ENCODE assay signal across 21 mouse cellular contexts in genomic region chr10:95213820-95214219, GRCm38 (mm10).
DNase-seq lines count a peak whose midpoint lies in the region; ATAC-seq lines count a peak whose summit lies in the region.
"Had no signal": no experiment of that assay in that cellular context is flagged by ENCODE, and none has a peak within 500 bp of the region (broad histone marks: within the 10 kb centered on the region; RNA-seq: fewer than 3 reads in every experiment).

No protein-coding gene starts in this region.

- peak; percentile 48 for DNase-seq in gastrocnemius, postnatal 25 days
- DNase-seq in gastrocnemius, adult 8-10 months (ENCODE audit: low spot score in 2 of 2), result no peak
- DNase-seq in heart, adult 9 months (ENCODE audit: low spot score in 2 of 2), result peak; percentile 29 to 46
- DNase-seq in natural killer cell, adult 2 months (ENCODE audit: low spot score in 2 of 2), result no peak
- DNase-seq: adrenal gland, postnatal 14 days; cerebellum, adult 11-12 months; cerebellum, adult 9-10 months; cerebellum, postnatal 25 days; forebrain, postnatal 0 days; kidney, adult 18-20 months; kidney, postnatal 10 days had no signal

- H3K36me3 ChIP-seq in heart, embryonic 12.5 days, result no peaks in the 10 kb centered on the region
- H3K36me3 ChIP-seq: embryonic facial prominence, embryonic 13.5 days; heart, embryonic 13.5 days; hindbrain, embryonic 13.5 days; intestine, embryonic 15.5 days had no signal

- no peak overlapping the region for H3K9ac ChIP-seq in heart, embryonic 12.5 days
- H3K9ac ChIP-seq: embryonic facial prominence, embryonic 13.5 days; forebrain, embryonic 13.5 days; forebrain, postnatal 0 days; heart, embryonic 13.5 days; hindbrain, embryonic 13.5 days; intestine, embryonic 15.5 days had no signal

- peaks cover 26% of the 10 kb centered on the region for H3K4me1 ChIP-seq in heart, embryonic 12.5 days (replicated peaks)
- H3K4me1 ChIP-seq: forebrain, embryonic 13.5 days; hindbrain, embryonic 13.5 days had no signal

- no peaks in the 10 kb centered on the region for H3K9me3 ChIP-seq in heart, embryonic 12.5 days (replicated peaks)
- H3K9me3 ChIP-seq: embryonic facial prominence, embryonic 13.5 days; forebrain, embryonic 13.5 days; G1E; heart, embryonic 13.5 days; hindbrain, embryonic 13.5 days; intestine, embryonic 15.5 days had no signal

- no peak overlapping the region for H3K27ac ChIP-seq in heart, embryonic 12.5 days (ENCODE audit: poor library complexity, severe bottlenecking)
- H3K27ac ChIP-seq: embryonic facial prominence, embryonic 13.5 days; forebrain, embryonic 13.5 days; heart, embryonic 13.5 days; hindbrain, embryonic 13.5 days; hindbrain, postnatal 0 days; intestine, embryonic 15.5 days had no signal

- ATAC-seq in heart, embryonic 12.5 days (ENCODE audit: insufficient number of reproducible peaks, low FRiP score), result no peak
- ATAC-seq in CD4-positive, CD25-positive, alpha-beta regulatory T cell, adult 4 months, result peak; percentile 16
- ATAC-seq in inflammation-experienced regulatory T-cells, adult 6 months, result peak; percentile 15
- ATAC-seq: forebrain, embryonic 13.5 days; forebrain, postnatal 0 days; hindbrain, postnatal 0 days; intestine, embryonic 15.5 days had no signal

- H3K4me3 ChIP-seq in heart, embryonic 12.5 days, result no peak overlapping the region
- H3K4me3 ChIP-seq: embryonic facial prominence, embryonic 13.5 days; forebrain, embryonic 13.5 days; heart, embryonic 13.5 days; hindbrain, embryonic 13.5 days; intestine, embryonic 15.5 days had no signal

- WGBS in heart, embryonic 12.5 days, result 75% methylated on average over 9 of the region's 9 CpGs

- peaks cover 29% of the 10 kb centered on the region for H3K27me3 ChIP-seq in heart, embryonic 12.5 days (replicated peaks)
- H3K27me3 ChIP-seq: embryonic facial prominence, embryonic 13.5 days; forebrain, embryonic 13.5 days; hindbrain, embryonic 13.5 days; intestine, embryonic 15.5 days had no signal

- no peak overlapping the region for H3K4me2 ChIP-seq in heart, embryonic 12.5 days
- H3K4me2 ChIP-seq: embryonic facial prominence, embryonic 13.5 days; forebrain, embryonic 13.5 days; hindbrain, embryonic 13.5 days; intestine, embryonic 15.5 days had no signal

Comparison
In these comparisons a context has a peak if more than half of its experiments do, and no peak if none do; other contexts are left out.
1. DNase-seq: peak in gastrocnemius, postnatal 25 days (single experiment) and heart, adult 9 months (2 of 2); none in gastrocnemius, adult 8-10 months (0 of 2) and natural killer cell, adult 2 months (0 of 2).